ENCODE assay signal across 38 mouse cellular contexts in genomic region chr12:8609070-8609469, GRCm38 (mm10). TPM values are rescaled to one million over a fixed set of nuclear protein-coding genes. Genes with fewer than 3 reads are reported as not detected.
"Had no signal": no experiment of that assay in that cellular context is flagged by ENCODE, and none has a peak within 500 bp of the region (broad histone marks: within the 10 kb centered on the region; RNA-seq: fewer than 3 reads in every experiment).

No protein-coding gene starts in this region.

- DNase-seq: gastrocnemius, adult 2 months; gastrocnemius, postnatal 10 days; gastrocnemius, postnatal 25 days; heart, postnatal 10 days; heart, postnatal 4 days; kidney, adult 8-10 months; kidney, postnatal 10 days; kidney, postnatal 25 days; kidney, postnatal 4 days; left cerebral cortex, postnatal 4 days; liver had no signal

- H3K4me1 ChIP-seq: heart, embryonic 10.5 days; heart, embryonic 12.5 days; hindbrain, embryonic 10.5 days; hindbrain, embryonic 12.5 days; intestine, embryonic 15.5 days; limb, embryonic 12.5 days had no signal

- H3K9me3 ChIP-seq: heart, embryonic 10.5 days; hindbrain, embryonic 10.5 days; hindbrain, embryonic 12.5 days; intestine, embryonic 15.5 days; limb, embryonic 12.5 days had no signal

- H3K27me3 ChIP-seq: heart, embryonic 12.5 days; hindbrain, embryonic 12.5 days; intestine, embryonic 15.5 days; limb, embryonic 12.5 days had no signal

- ATAC-seq: hindbrain, embryonic 16.5 days; inflammation-experienced regulatory T-cells, adult 6 months; intestine, embryonic 15.5 days; intestine, postnatal 0 days had no signal

- H3K27ac ChIP-seq: gastrocnemius, adult 2 months; heart, embryonic 10.5 days; hindbrain, embryonic 10.5 days; hindbrain, embryonic 12.5 days; hindbrain, embryonic 14.5 days; intestine, embryonic 15.5 days; layer of hippocampus, adult 2 months; left cerebral cortex, adult 2 months; limb, embryonic 12.5 days had no signal

- H3K9ac ChIP-seq: heart, embryonic 12.5 days; hindbrain, embryonic 12.5 days; hindbrain, embryonic 14.5 days; intestine, embryonic 15.5 days; limb, embryonic 12.5 days had no signal

- H3K36me3 ChIP-seq: heart, embryonic 10.5 days; heart, embryonic 12.5 days; hindbrain, embryonic 10.5 days; hindbrain, embryonic 12.5 days; intestine, embryonic 15.5 days; limb, embryonic 12.5 days had no signal

- H3K4me3 ChIP-seq: gastrocnemius, adult 2 months; heart, embryonic 10.5 days; heart, embryonic 12.5 days; hindbrain, embryonic 10.5 days; hindbrain, embryonic 12.5 days; intestine, embryonic 15.5 days; layer of hippocampus, adult 2 months; left cerebral cortex, adult 2 months; limb, embryonic 12.5 days had no signal

- H3K4me2 ChIP-seq: heart, embryonic 12.5 days; hindbrain, embryonic 12.5 days; hindbrain, embryonic 14.5 days; intestine, embryonic 15.5 days; limb, embryonic 12.5 days; liver, embryonic 11.5 days had no signal

RNA-seq across cellular contexts. Expression of gene Slc7a15, which starts 10.2 kb away (rescaled TPM):
- total RNA-seq: gastrocnemius, adult 2 months; gastrocnemius, postnatal 10 days; gastrocnemius, postnatal 25 days; gastrocnemius, postnatal 4 days; granulocyte monocyte progenitor cell, adult 5-6 weeks; heart, adult 8-10 months; heart, postnatal 10 days; heart, postnatal 25 days; heart, postnatal 4 days; layer of hippocampus, adult 2 months; layer of hippocampus, postnatal 10 days; layer of hippocampus, postnatal 25 days; left cerebral cortex, adult 2 months; left cerebral cortex, postnatal 10 days; left cerebral cortex, postnatal 25 days; left cerebral cortex, postnatal 4 days had no signal
- polyA plus RNA-seq: frontal cortex, adult 2 months; heart, embryonic 10.5 days; heart, embryonic 12.5 days; heart, embryonic 14.5 days; heart, embryonic 16.5 days; hindbrain, embryonic 10.5 days; hindbrain, embryonic 12.5 days; hindbrain, embryonic 14.5 days; hindbrain, embryonic 16.5 days; inflammation-experienced regulatory T-cells, adult 6 months; kidney, embryonic 14.5 days; kidney, embryonic 16.5 days; limb, embryonic 12.5 days; limb, embryonic 14.5 days; liver, embryonic 11.5 days had no signal
